ENCODE assay signal across 19 mouse cellular contexts in genomic region chr6:146446032-146446704, GRCm38 (mm10). TPM values are rescaled to one million over a fixed set of nuclear protein-coding genes. Genes with fewer than 3 reads are reported as not detected.
A peak's percentile ranks its signal among the peaks of the same experiment; 100 is the strongest.
DNase-seq lines count a peak whose midpoint lies in the region; ATAC-seq and TF ChIP-seq lines count a peak whose summit lies in the region.
"Had no signal": no experiment of that assay in that cellular context is flagged by ENCODE, and none has a peak within 500 bp of the region (broad histone marks: within the 10 kb centered on the region; RNA-seq: fewer than 3 reads in every experiment).

No protein-coding gene starts in this region.

- ATAC-seq in hindbrain, postnatal 0 days: peak; percentile 98
- no peak for ATAC-seq in hindbrain, embryonic 11.5 days (ENCODE audit: low FRiP score)
- ATAC-seq in megakaryocyte, adult 5-6 weeks (ENCODE audit: poor library complexity, severe bottlenecking): no peak
- 0 out of 2 replicates have a peak, but pooled peaks have one; percentile 34 for ATAC-seq in erythroid progenitor cell, adult 5-6 weeks (replicated peaks; ENCODE audit: low FRiP score, poor library complexity, severe bottlenecking)
- ATAC-seq: intestine, postnatal 0 days; liver, embryonic 12.5 days had no signal

- H3K27me3 ChIP-seq in hindbrain, postnatal 0 days (ENCODE audit: insufficient read depth, low read length): no peaks in the 10 kb centered on the region
- H3K27me3 ChIP-seq in hindbrain, embryonic 11.5 days (ENCODE audit: control insufficient read depth, insufficient read depth, low read length): no peaks in the 10 kb centered on the region
- H3K27me3 ChIP-seq in megakaryocyte, embryonic 14.5 days (replicated peaks): no peaks in the 10 kb centered on the region
- H3K27me3 ChIP-seq: embryonic facial prominence, embryonic 15.5 days; lung, embryonic 15.5 days had no signal

- H3K36me3 ChIP-seq in hindbrain, postnatal 0 days (ENCODE audit: insufficient read depth, low read length): no peaks in the 10 kb centered on the region
- H3K36me3 ChIP-seq in hindbrain, embryonic 11.5 days (ENCODE audit: control insufficient read depth, insufficient read depth, low read length): no peaks in the 10 kb centered on the region
- H3K36me3 ChIP-seq in megakaryocyte, embryonic 14.5 days (replicated peaks; ENCODE audit: low read length): peaks cover 10% of the 10 kb centered on the region
- H3K36me3 ChIP-seq: embryonic facial prominence, embryonic 15.5 days; liver, embryonic 12.5 days; lung, embryonic 15.5 days had no signal

- DNase-seq in cerebellum, postnatal 10 days: peak; percentile 14 to 20
- no peak for DNase-seq in cerebellum, adult 11-12 months
- peak; percentile 64 for DNase-seq in hindbrain, postnatal 0 days (ENCODE audit: low spot score)
- DNase-seq in hindbrain, embryonic 11.5 days (ENCODE audit: low spot score): no peak
- DNase-seq in ovary, postnatal 14 days (ENCODE audit: low spot score): no peak
- DNase-seq: adrenal gland, adult 8-10 months; embryo, embryonic 11 days; gastrocnemius, postnatal 10 days; heart, adult 18-20 months; heart, postnatal 4 days had no signal

- no peak overlapping the region for H3K4me3 ChIP-seq in hindbrain, postnatal 0 days (ENCODE audit: low read length)
- H3K4me3 ChIP-seq in hindbrain, embryonic 11.5 days (ENCODE audit: low read depth, low read length): no peak overlapping the region
- H3K4me3 ChIP-seq in megakaryocyte, embryonic 14.5 days (replicated peaks): peak overlapping the region; percentile 34
- H3K4me3 ChIP-seq: embryonic facial prominence, embryonic 15.5 days; liver, embryonic 12.5 days; lung, embryonic 15.5 days; myocyte had no signal

- peak overlapping the region; percentile 74 for H3K27ac ChIP-seq in hindbrain, postnatal 0 days
- no peak overlapping the region for H3K27ac ChIP-seq in hindbrain, embryonic 11.5 days (ENCODE audit: low read depth, low read length)
- H3K27ac ChIP-seq: embryonic facial prominence, embryonic 15.5 days; liver, embryonic 12.5 days; lung, embryonic 15.5 days; stomach, postnatal 0 days had no signal

- H3K4me2 ChIP-seq in hindbrain, postnatal 0 days (ENCODE audit: low read depth, low read length): 0 out of 2 replicates have a peak overlapping the region, but pooled peaks have one; percentile 19
- H3K4me2 ChIP-seq in hindbrain, embryonic 11.5 days (replicated peaks; ENCODE audit: low read depth, low read length): no peak overlapping the region
- H3K4me2 ChIP-seq: embryonic facial prominence, embryonic 15.5 days; liver, embryonic 12.5 days; lung, embryonic 15.5 days had no signal

- no peak overlapping the region for H3K9ac ChIP-seq in hindbrain, postnatal 0 days (replicated peaks; ENCODE audit: low read length)
- H3K9ac ChIP-seq in hindbrain, embryonic 11.5 days (ENCODE audit: low read depth, low read length): no peak overlapping the region
- H3K9ac ChIP-seq: embryonic facial prominence, embryonic 15.5 days; liver, embryonic 12.5 days; lung, embryonic 15.5 days had no signal

- no peak for TF ChIP-seq CTCF in hindbrain, postnatal 0 days (IDR thresholded peaks at IDR 0.05; ENCODE audit: low read depth)

- H3K4me1 ChIP-seq in hindbrain, postnatal 0 days (ENCODE audit: insufficient read depth, low read length): no peaks in the 10 kb centered on the region
- no peaks in the 10 kb centered on the region for H3K4me1 ChIP-seq in hindbrain, embryonic 11.5 days (replicated peaks; ENCODE audit: control insufficient read depth, insufficient read depth, low read length)
- peaks cover 29% of the 10 kb centered on the region for H3K4me1 ChIP-seq in megakaryocyte, embryonic 14.5 days
- H3K4me1 ChIP-seq: embryonic facial prominence, embryonic 15.5 days; liver, embryonic 12.5 days; lung, embryonic 15.5 days had no signal

- WGBS in hindbrain, postnatal 0 days: 63% methylated on average over 11 of the region's 11 CpGs
- 90% methylated on average over 11 of the region's 11 CpGs for WGBS in hindbrain, embryonic 11.5 days

- no peaks in the 10 kb centered on the region for H3K9me3 ChIP-seq in hindbrain, postnatal 0 days (ENCODE audit: low read length)
- no peaks in the 10 kb centered on the region for H3K9me3 ChIP-seq in hindbrain, embryonic 11.5 days (ENCODE audit: control insufficient read depth, low read length)
- no peaks in the 10 kb centered on the region for H3K9me3 ChIP-seq in megakaryocyte, embryonic 14.5 days
- H3K9me3 ChIP-seq: embryonic facial prominence, embryonic 15.5 days; liver, embryonic 12.5 days; lung, embryonic 15.5 days had no signal

RNA-seq across cellular contexts. Expression of gene Itpr2, which starts 55.9 kb away (rescaled TPM):
- 15.7 and 22.9 TPM in 2 replicates for total RNA-seq in hindbrain, postnatal 0 days (2014; rRNA removed)
- 15.3 and 15.7 TPM in 2 replicates for polyA plus RNA-seq in hindbrain, postnatal 0 days (2015; fragmentation: Nextera tagmentation; extraction: Ambion mirVana)
- 4.2 and 5.9 TPM in 2 replicates for polyA plus RNA-seq in hindbrain, embryonic 11.5 days (2014; fragmentation: Nextera tagmentation; extraction: Ambion mirVana)
- polyA plus RNA-seq in megakaryocyte, embryonic 14.5 days (2012; ENCODE audit: insufficient read depth, low replicate concordance): 1.5 TPM in 1 of 2 replicates, not detected in the other
- total RNA-seq in megakaryocyte, adult 5-6 weeks (2015): 15.3 and 17.3 TPM in 2 replicates
- total RNA-seq in megakaryocyte, adult 5-6 weeks (2017): 22.8 and 26.9 TPM in 2 replicates
- 7.1 and 15.1 TPM in 2 replicates for total RNA-seq in erythroid progenitor cell, adult 5-6 weeks (2015; ENCODE audit: low replicate concordance)
- total RNA-seq in erythroid progenitor cell, adult 5-6 weeks (2017; ENCODE audit: low replicate concordance): 5.1 and 13.6 TPM in 2 replicates

Comparison
In these comparisons a context has a peak if more than half of its experiments do, and no peak if none do; other contexts are left out.
1. DNase-seq: peak in cerebellum, postnatal 10 days (2 of 2) and hindbrain, postnatal 0 days (single experiment); none in cerebellum, adult 11-12 months (single experiment), hindbrain, embryonic 11.5 days (single experiment) and ovary, postnatal 14 days (single experiment).
2. ATAC-seq: peak in hindbrain, postnatal 0 days (single experiment) and erythroid progenitor cell, adult 5-6 weeks (single experiment); none in hindbrain, embryonic 11.5 days (single experiment) and megakaryocyte, adult 5-6 weeks (single experiment).